In genomic region chr8:112972418-112972817, GRCm38 (mm10) we compare ENCODE assay signal across 9 mouse cellular contexts.
DNase-seq lines count a peak whose midpoint lies in the region; ATAC-seq and TF ChIP-seq lines count a peak whose summit lies in the region.
"Had no signal": no experiment of that assay in that cellular context is flagged by ENCODE, and none has a peak within 500 bp of the region (broad histone marks: within the 10 kb centered on the region; RNA-seq: fewer than 3 reads in every experiment).

No protein-coding gene starts in this region.

- no peak overlapping the region for H3K9ac ChIP-seq in midbrain, embryonic 15.5 days
- no peak overlapping the region for H3K9ac ChIP-seq in forebrain, embryonic 14.5 days (ENCODE audit: low read length)
- no peak overlapping the region for H3K9ac ChIP-seq in intestine, embryonic 15.5 days
- H3K9ac ChIP-seq in midbrain, postnatal 0 days (replicated peaks; ENCODE audit: low read length, poor library complexity, severe bottlenecking) = no peak overlapping the region
- H3K9ac ChIP-seq: lung, embryonic 15.5 days had no signal

- H3K36me3 ChIP-seq in midbrain, embryonic 10.5 days = no peaks in the 10 kb centered on the region
- no peaks in the 10 kb centered on the region for H3K36me3 ChIP-seq in midbrain, embryonic 15.5 days (replicated peaks)
- no peaks in the 10 kb centered on the region for H3K36me3 ChIP-seq in forebrain, embryonic 14.5 days (ENCODE audit: control insufficient read depth, insufficient read depth, low read length)
- no peaks in the 10 kb centered on the region for H3K36me3 ChIP-seq in intestine, embryonic 15.5 days
- H3K36me3 ChIP-seq in midbrain, postnatal 0 days (ENCODE audit: insufficient read depth, low read length) = no peaks in the 10 kb centered on the region
- H3K36me3 ChIP-seq: lung, embryonic 15.5 days had no signal

- 8% methylated on average over 6 of the region's 6 CpGs for WGBS in midbrain, embryonic 10.5 days
- 3% methylated on average over 6 of the region's 6 CpGs for WGBS in midbrain, embryonic 15.5 days
- WGBS in forebrain, embryonic 14.5 days = 3% methylated on average over 6 of the region's 6 CpGs
- 4% methylated on average over 6 of the region's 6 CpGs for WGBS in intestine, embryonic 15.5 days
- 5% methylated on average over 6 of the region's 6 CpGs for WGBS in midbrain, postnatal 0 days

- no peaks in the 10 kb centered on the region for H3K4me1 ChIP-seq in midbrain, embryonic 10.5 days
- H3K4me1 ChIP-seq in midbrain, embryonic 15.5 days = no peaks in the 10 kb centered on the region
- H3K4me1 ChIP-seq in forebrain, embryonic 14.5 days (ENCODE audit: control insufficient read depth, insufficient read depth, low read length) = no peaks in the 10 kb centered on the region
- no peaks in the 10 kb centered on the region for H3K4me1 ChIP-seq in intestine, embryonic 15.5 days (replicated peaks)
- H3K4me1 ChIP-seq in midbrain, postnatal 0 days (ENCODE audit: insufficient read depth, low read length) = no peaks in the 10 kb centered on the region
- H3K4me1 ChIP-seq: lung, embryonic 15.5 days had no signal

- H3K4me2 ChIP-seq in midbrain, embryonic 15.5 days = no peak overlapping the region
- H3K4me2 ChIP-seq in forebrain, embryonic 14.5 days (ENCODE audit: low read length) = no peak overlapping the region
- H3K4me2 ChIP-seq in intestine, embryonic 15.5 days (replicated peaks) = no peak overlapping the region
- no peak overlapping the region for H3K4me2 ChIP-seq in midbrain, postnatal 0 days (ENCODE audit: low read depth, low read length, poor library complexity, severe bottlenecking)
- H3K4me2 ChIP-seq: lung, embryonic 15.5 days had no signal

- no peak overlapping the region for H3K27ac ChIP-seq in midbrain, embryonic 10.5 days (replicated peaks)
- no peak overlapping the region for H3K27ac ChIP-seq in midbrain, embryonic 15.5 days
- no peak overlapping the region for H3K27ac ChIP-seq in forebrain, embryonic 14.5 days (ENCODE audit: low read depth, low read length)
- no peak overlapping the region for H3K27ac ChIP-seq in intestine, embryonic 15.5 days
- H3K27ac ChIP-seq in midbrain, postnatal 0 days (ENCODE audit: low read depth, low read length) = no peak overlapping the region
- H3K27ac ChIP-seq: lung, embryonic 15.5 days had no signal

- no peak for ATAC-seq in midbrain, embryonic 15.5 days (replicated peaks)
- peak; percentile 45 for ATAC-seq in cerebellum, adult (ENCODE audit: insufficient number of reproducible peaks, low FRiP score, low TSS enrichment)
- ATAC-seq in forebrain, embryonic 14.5 days = peak; percentile 66
- ATAC-seq in intestine, embryonic 15.5 days = peak; percentile 31; the same call in 1 of the 2 replicates
- no peak for ATAC-seq in midbrain, postnatal 0 days (ENCODE audit: low FRiP score)

- H3K27me3 ChIP-seq in midbrain, embryonic 10.5 days (ENCODE audit: low read depth, poor library complexity, severe bottlenecking) = no peaks in the 10 kb centered on the region
- no peaks in the 10 kb centered on the region for H3K27me3 ChIP-seq in midbrain, embryonic 15.5 days (replicated peaks)
- H3K27me3 ChIP-seq in forebrain, embryonic 14.5 days (replicated peaks; ENCODE audit: control insufficient read depth, insufficient read depth, low read length) = no peaks in the 10 kb centered on the region
- H3K27me3 ChIP-seq in intestine, embryonic 15.5 days (replicated peaks) = no peaks in the 10 kb centered on the region
- H3K27me3 ChIP-seq in midbrain, postnatal 0 days (ENCODE audit: insufficient read depth, low read length) = no peaks in the 10 kb centered on the region
- H3K27me3 ChIP-seq: lung, embryonic 15.5 days had no signal

- peak; percentile 67 for DNase-seq in midbrain, embryonic 10.5 days (ENCODE audit: low spot score)
- peak; percentile 89 for DNase-seq in forebrain, embryonic 14.5 days (ENCODE audit: low spot score)
- peak; percentile 32 to 88 for DNase-seq in left cerebral cortex, adult 9 months (ENCODE audit: low spot score in 2 of 2)
- peak; percentile 84 for DNase-seq in midbrain, postnatal 0 days (ENCODE audit: low spot score)
- peak; percentile 62 for DNase-seq in urinary bladder, postnatal 25 days (ENCODE audit: low spot score)

- no peak overlapping the region for H3K4me3 ChIP-seq in midbrain, embryonic 10.5 days
- no peak overlapping the region for H3K4me3 ChIP-seq in midbrain, embryonic 15.5 days
- H3K4me3 ChIP-seq in forebrain, embryonic 14.5 days (ENCODE audit: low read depth, low read length) = no peak overlapping the region
- H3K4me3 ChIP-seq in intestine, embryonic 15.5 days (replicated peaks) = no peak overlapping the region
- H3K4me3 ChIP-seq in midbrain, postnatal 0 days (ENCODE audit: low read depth, low read length) = no peak overlapping the region
- H3K4me3 ChIP-seq: lung, embryonic 15.5 days had no signal

- H3K9me3 ChIP-seq in midbrain, embryonic 10.5 days (replicated peaks) = no peaks in the 10 kb centered on the region
- H3K9me3 ChIP-seq in midbrain, embryonic 15.5 days = no peaks in the 10 kb centered on the region
- H3K9me3 ChIP-seq in forebrain, embryonic 14.5 days (replicated peaks; ENCODE audit: control insufficient read depth, low read length) = no peaks in the 10 kb centered on the region
- H3K9me3 ChIP-seq in intestine, embryonic 15.5 days = no peaks in the 10 kb centered on the region
- H3K9me3 ChIP-seq in midbrain, postnatal 0 days (ENCODE audit: low read length) = no peaks in the 10 kb centered on the region
- H3K9me3 ChIP-seq: lung, embryonic 15.5 days had no signal

- peak; percentile 90 for TF ChIP-seq CTCF in midbrain, postnatal 0 days (IDR thresholded peaks at IDR 0.05)

Comparison
In these comparisons a context has a peak if more than half of its experiments do, and no peak if none do; other contexts are left out.
1. ATAC-seq: peak in cerebellum, adult (single experiment), forebrain, embryonic 14.5 days (single experiment) and intestine, embryonic 15.5 days (single experiment); none in midbrain, embryonic 15.5 days (single experiment) and midbrain, postnatal 0 days (single experiment).
2. Peak in every context shown above with its lines, with median percentiles within 50 percentile points of each other: DNase-seq.